Mouse (Mus musculus): ENCODE measurements at regions not wholly inside any gene's neighbourhood (a gene's known extent, or its start where the extent isn't known, plus 50 kb on each side); places are given as distances from the start of the nearest gene placed in this dataset.

DNA sequence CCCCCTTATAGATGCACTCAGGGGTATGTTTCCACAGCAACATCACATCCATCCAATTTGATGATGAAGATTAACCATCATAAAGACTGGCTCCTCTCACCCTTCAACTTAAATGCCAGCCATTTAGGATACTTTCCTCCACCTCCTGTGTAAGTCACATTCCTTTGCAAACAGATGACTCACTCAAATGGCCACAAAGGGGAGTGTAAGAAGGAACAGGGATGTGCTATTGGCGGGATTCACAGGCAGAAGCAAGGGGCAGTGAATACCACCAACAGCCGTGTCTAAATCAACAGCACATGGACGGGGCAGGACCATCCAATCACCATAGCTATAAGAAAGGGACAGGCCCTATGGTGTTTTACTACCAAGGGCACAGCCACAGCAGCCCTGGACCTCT is 50.9 kb upstream of the Cdon start:
- TF ChIP-seq MEF2A (IDR thresholded peaks at IDR 0.05; ENCODE audit: borderline replicate concordance, low read depth, low read length) (no peak), SIN3A (IDR thresholded peaks at IDR 0.05; ENCODE audit: low read length) (no peak), USF1 (IDR thresholded peaks at IDR 0.05; ENCODE audit: low read depth, low read length) (no peak), ELF1 (IDR thresholded peaks at IDR 0.05; ENCODE audit: low read depth, low read length) (no peak), CHD1 (IDR thresholded peaks at IDR 0.05; ENCODE audit: low read depth, low read length) (no peak), KAT2A (IDR thresholded peaks at IDR 0.05; ENCODE audit: insufficient replicate concordance, low read length) (no peak), CHD2 (IDR thresholded peaks at IDR 0.05; ENCODE audit: low read length) (no peak)
- H3K4me3 ChIP-seq (replicated peaks in 1 of 3; ENCODE audit: low read depth in 2 of 3, low read length in 2 of 3, poor library complexity in 1 of 3): no peak overlapping the region
- dilution Hi-C loops (cut with MboI; ENCODE audit: extremely low pct_ligation_motif_present, extremely low pct_unique_long_range_greater_than_20kb, low sequenced_read_pairs): no loop called here
- H3K27me3 ChIP-seq (replicated peaks): no peaks in the 10 kb centered on the region
- peaks cover 2 to 3% of the 10 kb centered on the region in 2 experiments; a peak in 2 of 4 replicates for H3K4me1 ChIP-seq (ENCODE audit: control insufficient read depth in 1 of 2, insufficient read depth in 2 of 2)
- H3K27ac ChIP-seq (ENCODE audit: insufficient read depth, low read depth): no peak overlapping the region
- no peak overlapping the region for H3K9ac ChIP-seq (ENCODE audit: insufficient read depth, low read depth)
- H3K4me2 ChIP-seq (ENCODE audit: insufficient read depth, low read depth, poor library complexity, severe bottlenecking): no peak overlapping the region
- in situ Hi-C loops (cut with MboI; ENCODE audit: low pct_ligation_motif_present, low pct_unique_long_range_greater_than_20kb, low sequenced_read_pairs): no loop called here
- no peaks in the 10 kb centered on the region for H3K9me3 ChIP-seq (replicated peaks; ENCODE audit: low read length)
- no peaks in the 10 kb centered on the region for H3K36me3 ChIP-seq (replicated peaks in 1 of 2; ENCODE audit: control insufficient read depth in 1 of 2, insufficient read depth in 1 of 2, low read length in 1 of 2)
- DNase-seq (ENCODE audit: extremely low read depth): no peak
- H3K79me2 ChIP-seq (replicated peaks; ENCODE audit: control insufficient read depth, extremely low read depth, insufficient read depth, poor library complexity, severe bottlenecking): no peaks in the 10 kb centered on the region; the same call in 1 of the 2 replicates

DNA sequence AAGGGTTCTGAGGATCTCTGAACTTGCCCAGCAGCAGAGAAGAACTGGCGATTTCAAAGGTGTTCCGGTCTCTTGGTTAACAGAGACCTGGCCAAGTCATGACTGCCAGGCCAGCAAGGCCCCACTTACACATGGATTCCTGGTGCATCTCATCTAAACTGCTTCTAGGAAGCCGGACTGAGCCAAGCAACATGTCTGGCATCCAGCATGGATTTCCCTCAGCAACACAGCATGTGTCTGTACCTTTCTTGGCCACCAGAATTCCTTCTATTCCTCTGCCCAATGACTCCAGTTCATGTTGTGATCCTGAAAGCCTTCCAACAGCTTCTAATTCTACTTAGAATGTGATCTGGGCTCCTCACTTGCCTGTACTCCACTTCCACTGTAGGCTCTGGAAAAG is 50.0 kb upstream of the Cdon start:
- Histone ChIP-seq H3K4me2 (ENCODE audit: insufficient read depth, low read depth, poor library complexity, severe bottlenecking) (no peak overlapping the region), H3K4me3 (replicated peaks in 1 of 3; ENCODE audit: low read depth in 2 of 3, low read length in 2 of 3, poor library complexity in 1 of 3) (no peak overlapping the region), H3K36me3 (replicated peaks in 1 of 2; ENCODE audit: control insufficient read depth in 1 of 2, insufficient read depth in 1 of 2, low read length in 1 of 2) (no peaks in the 10 kb centered on the region), H3K27ac (ENCODE audit: insufficient read depth, low read depth) (no peak overlapping the region), H3K27me3 (replicated peaks) (no peaks in the 10 kb centered on the region), H3K9ac (ENCODE audit: insufficient read depth, low read depth) (no peak overlapping the region), H3K4me1 (ENCODE audit: control insufficient read depth in 1 of 2, insufficient read depth in 2 of 2) (peaks cover 2 to 3% of the 10 kb centered on the region in 2 experiments; a peak in 2 of 4 replicates), H3K79me2 (replicated peaks; ENCODE audit: control insufficient read depth, extremely low read depth, insufficient read depth, poor library complexity, severe bottlenecking) (no peaks in the 10 kb centered on the region; the same call in 1 of the 2 replicates), H3K9me3 (replicated peaks; ENCODE audit: low read length) (no peaks in the 10 kb centered on the region)
- dilution Hi-C loops (cut with MboI; ENCODE audit: extremely low pct_ligation_motif_present, extremely low pct_unique_long_range_greater_than_20kb, low sequenced_read_pairs) (no loop called here), in situ Hi-C loops (cut with MboI; ENCODE audit: low pct_ligation_motif_present, low pct_unique_long_range_greater_than_20kb, low sequenced_read_pairs) (no loop called here)
- DNase-seq (ENCODE audit: extremely low read depth): no peak
- TF ChIP-seq IRF4 (IDR thresholded peaks at IDR 0.05; ENCODE audit: low read depth, low read length) (no peak), JUND (conservative IDR thresholded peaks at IDR 0.05; ENCODE audit: low read depth, low read length) (no peak), E2F4 (IDR thresholded peaks at IDR 0.05; ENCODE audit: insufficient replicate concordance, low read depth, low read length) (no peak), ZKSCAN1 (IDR thresholded peaks at IDR 0.05; ENCODE audit: borderline replicate concordance, low read depth, low read length) (no peak), EP300 (IDR thresholded peaks at IDR 0.05; ENCODE audit: low read length) (no peak), USF1 (IDR thresholded peaks at IDR 0.05; ENCODE audit: low read depth, low read length) (no peak), USF2 (conservative IDR thresholded peaks at IDR 0.05; ENCODE audit: low read depth, low read length) (no peak), NRF1 (IDR thresholded peaks at IDR 0.05; ENCODE audit: low read depth, low read length) (no peak), SIN3A (IDR thresholded peaks at IDR 0.05; ENCODE audit: low read length) (no peak), TCF12 (IDR thresholded peaks at IDR 0.05; ENCODE audit: low read depth, low read length) (no peak), ELF1 (IDR thresholded peaks at IDR 0.05; ENCODE audit: low read depth, low read length) (no peak), MXI1 (IDR thresholded peaks at IDR 0.05; ENCODE audit: low read depth, low read length) (no peak), NELFE (IDR thresholded peaks at IDR 0.05; ENCODE audit: low read depth, low read length) (no peak), ETS1 (conservative IDR thresholded peaks at IDR 0.05; ENCODE audit: low read depth, low read length) (no peak), CHD2 (IDR thresholded peaks at IDR 0.05; ENCODE audit: low read length) (no peak), ZNF384 (IDR thresholded peaks at IDR 0.05; ENCODE audit: low read depth, low read length) (no peak), RAD21 (IDR thresholded peaks at IDR 0.05; ENCODE audit: low read depth, low read length) (no peak), KAT2A (IDR thresholded peaks at IDR 0.05; ENCODE audit: insufficient replicate concordance, low read length) (no peak), TBP (conservative IDR thresholded peaks at IDR 0.05; ENCODE audit: low read depth, low read length) (no peak)
